Mouse (Mus musculus): Measurements from ENCODE around the gene Rab3il1. TPM values are rescaled to one million over a fixed set of nuclear protein-coding genes. Genes with fewer than 3 reads are reported as not detected.

Gene Rab3il1
- polyA plus RNA-seq, 1 experiment, result 4.5 TPM

DNA sequence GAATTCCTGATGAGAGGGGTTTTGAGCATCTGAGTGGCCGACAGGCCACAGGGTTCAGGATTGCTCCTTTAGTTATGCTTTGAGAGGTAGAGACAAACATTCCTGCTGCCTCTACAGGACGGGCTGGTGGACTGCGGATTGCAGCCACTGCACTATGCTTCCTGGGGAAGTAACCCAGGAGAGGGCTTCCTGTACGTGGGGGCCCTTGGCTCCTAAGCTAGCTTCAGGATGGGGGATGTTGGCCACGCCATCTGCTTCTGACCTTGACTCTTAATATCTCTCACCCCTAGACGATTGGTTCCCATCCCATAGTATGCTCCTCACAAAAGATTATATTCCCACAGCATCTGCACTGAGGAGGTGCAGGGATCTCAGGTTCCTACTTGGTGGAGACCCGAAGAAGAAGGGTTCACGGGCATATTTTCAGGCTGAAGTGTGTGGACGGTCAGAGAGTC is 21.9 kb downstream of the Rab3il1 start:
- Histone ChIP-seq H3K4me3 (ENCODE audit: insufficient read depth, poor library complexity, severe bottlenecking) (no peak overlapping the region), H3ac (ENCODE audit: control insufficient read depth, insufficient read length, low read depth) (no peak overlapping the region), H3K27me3 (ENCODE audit: control insufficient read depth, insufficient read depth, insufficient read length) (no peaks in the 10 kb centered on the region), H3K79me3 (ENCODE audit: low read depth) (no peaks in the 10 kb centered on the region), H3K79me2 (ENCODE audit: control insufficient read depth, insufficient read depth) (no peaks in the 10 kb centered on the region), H3K36me3 (ENCODE audit: control insufficient read depth, insufficient read depth) (no peaks in the 10 kb centered on the region)
- TF ChIP-seq USF1 (IDR thresholded peaks at IDR 0.05; ENCODE audit: low read depth) (no peak), MYOD1 (IDR thresholded peaks at IDR 0.05; ENCODE audit: control insufficient read depth, insufficient read length, low read depth) (no peak), MYOG (IDR thresholded peaks at IDR 0.05; ENCODE audit: control insufficient read depth, extremely low read depth, insufficient read length) (no peak), CEBPB (IDR thresholded peaks at IDR 0.05; ENCODE audit: low read depth) (no peak), MAX (IDR thresholded peaks at IDR 0.05) (no peak), FOSL1 (IDR thresholded peaks at IDR 0.05; ENCODE audit: insufficient read depth, low read length, poor library complexity, severe bottlenecking) (no peak), CTCF (IDR thresholded peaks at IDR 0.05; ENCODE audit: control insufficient read depth, insufficient read depth, insufficient read length) (no peak)

DNA sequence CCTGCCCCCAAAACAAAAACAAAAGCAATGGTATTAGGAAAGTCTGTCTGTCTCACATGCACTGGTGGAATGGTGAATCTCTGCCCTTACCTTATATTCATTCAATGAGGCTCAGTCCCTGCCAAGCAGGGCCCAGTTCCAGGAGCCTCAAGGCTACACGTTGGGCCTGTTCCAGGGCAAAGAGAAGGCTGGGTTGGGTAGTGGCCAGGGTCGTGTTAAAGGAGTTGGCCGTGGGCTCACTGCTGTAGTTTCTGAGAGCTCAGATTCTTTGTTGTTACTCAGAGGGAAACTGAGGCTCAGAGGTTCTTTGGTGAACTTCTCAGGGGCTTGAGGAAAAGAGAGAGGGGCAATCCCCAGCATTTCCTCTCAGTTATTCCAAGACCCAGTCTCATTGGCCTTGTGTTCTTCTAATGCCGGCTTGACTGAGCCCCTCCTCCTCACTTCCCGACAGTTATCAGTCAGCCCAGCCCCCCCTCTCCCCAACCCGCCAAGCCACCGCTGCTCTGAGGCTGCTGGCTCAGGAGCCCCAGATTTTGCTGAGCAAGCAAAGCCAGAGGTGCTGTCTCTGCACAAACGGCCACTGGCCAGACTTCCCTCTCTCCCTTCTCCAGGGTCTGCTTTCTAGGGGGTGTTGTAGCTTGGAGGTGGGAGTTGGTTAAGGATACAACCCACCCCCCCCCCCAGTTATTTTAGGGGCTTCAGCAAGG is 23.9 kb downstream of the Rab3il1 start:
- Histone ChIP-seq H3K36me3 (ENCODE audit: control insufficient read depth, insufficient read depth) (no peaks in the 10 kb centered on the region), H3K27me3 (ENCODE audit: control insufficient read depth, insufficient read depth, insufficient read length) (no peaks in the 10 kb centered on the region), H3K4me3 (ENCODE audit: insufficient read depth, poor library complexity, severe bottlenecking) (no peak overlapping the region), H3ac (ENCODE audit: control insufficient read depth, insufficient read length, low read depth) (no peak overlapping the region), H3K79me3 (ENCODE audit: low read depth) (no peaks in the 10 kb centered on the region), H3K79me2 (ENCODE audit: control insufficient read depth, insufficient read depth) (no peaks in the 10 kb centered on the region)
- TF ChIP-seq USF1 (IDR thresholded peaks at IDR 0.05; ENCODE audit: low read depth) (no peak), MAX (IDR thresholded peaks at IDR 0.05) (no peak), MYOG (IDR thresholded peaks at IDR 0.05; ENCODE audit: control insufficient read depth, extremely low read depth, insufficient read length) (no peak), FOSL1 (IDR thresholded peaks at IDR 0.05; ENCODE audit: insufficient read depth, low read length, poor library complexity, severe bottlenecking) (no peak), MYOD1 (IDR thresholded peaks at IDR 0.05; ENCODE audit: control insufficient read depth, insufficient read length, low read depth) (no peak), CTCF (IDR thresholded peaks at IDR 0.05; ENCODE audit: control insufficient read depth, insufficient read depth, insufficient read length) (no peak), CEBPB (IDR thresholded peaks at IDR 0.05; ENCODE audit: low read depth) (no peak)

GRCm38 (mm10) chr19:10029746-10030145 is 28.3 kb downstream of the Rab3il1 start:
- H3K79me2 ChIP-seq (ENCODE audit: control insufficient read depth, insufficient read depth), result no peaks in the 10 kb centered on the region
- no peaks in the 10 kb centered on the region for H3K36me3 ChIP-seq (ENCODE audit: control insufficient read depth, insufficient read depth)
- H3K27me3 ChIP-seq (ENCODE audit: control insufficient read depth, insufficient read depth, insufficient read length), result no peaks in the 10 kb centered on the region
- TF ChIP-seq MYOG (IDR thresholded peaks at IDR 0.05; ENCODE audit: control insufficient read depth, extremely low read depth, insufficient read length) (no peak), FOSL1 (IDR thresholded peaks at IDR 0.05; ENCODE audit: insufficient read depth, low read length, poor library complexity, severe bottlenecking) (no peak), CEBPB (IDR thresholded peaks at IDR 0.05; ENCODE audit: low read depth) (no peak), CTCF (IDR thresholded peaks at IDR 0.05; ENCODE audit: control insufficient read depth, insufficient read depth, insufficient read length) (no peak), MAX (IDR thresholded peaks at IDR 0.05) (no peak), USF1 (IDR thresholded peaks at IDR 0.05; ENCODE audit: low read depth) (no peak), MYOD1 (IDR thresholded peaks at IDR 0.05; ENCODE audit: control insufficient read depth, insufficient read length, low read depth) (no peak)
- H3K4me3 ChIP-seq (ENCODE audit: insufficient read depth, poor library complexity, severe bottlenecking), result no peak overlapping the region
- no peaks in the 10 kb centered on the region for H3K79me3 ChIP-seq (ENCODE audit: low read depth)
- no peak overlapping the region for H3ac ChIP-seq (ENCODE audit: control insufficient read depth, insufficient read length, low read depth)

GRCm38 (mm10) chr19:10033211-10033973 is 31.9 kb downstream of the Rab3il1 start:
- Histone ChIP-seq H3K36me3 (ENCODE audit: control insufficient read depth, insufficient read depth) (no peaks in the 10 kb centered on the region), H3K4me3 (ENCODE audit: insufficient read depth, poor library complexity, severe bottlenecking) (no peak overlapping the region), H3K79me2 (ENCODE audit: control insufficient read depth, insufficient read depth) (no peaks in the 10 kb centered on the region), H3ac (ENCODE audit: control insufficient read depth, insufficient read length, low read depth) (no peak overlapping the region), H3K79me3 (ENCODE audit: low read depth) (no peaks in the 10 kb centered on the region), H3K27me3 (ENCODE audit: control insufficient read depth, insufficient read depth, insufficient read length) (no peaks in the 10 kb centered on the region)
- no peak for TF ChIP-seq USF1 (IDR thresholded peaks at IDR 0.05; ENCODE audit: low read depth)
- no peak for TF ChIP-seq MYOG (IDR thresholded peaks at IDR 0.05; ENCODE audit: control insufficient read depth, extremely low read depth, insufficient read length)
- no peak for TF ChIP-seq MAX (IDR thresholded peaks at IDR 0.05)
- TF ChIP-seq MYOD1 (IDR thresholded peaks at IDR 0.05; ENCODE audit: control insufficient read depth, insufficient read length, low read depth), result no peak
- TF ChIP-seq FOSL1 (IDR thresholded peaks at IDR 0.05; ENCODE audit: insufficient read depth, low read length, poor library complexity, severe bottlenecking), result no peak
- no peak for TF ChIP-seq CTCF (IDR thresholded peaks at IDR 0.05; ENCODE audit: control insufficient read depth, insufficient read depth, insufficient read length)
- TF ChIP-seq CEBPB (IDR thresholded peaks at IDR 0.05; ENCODE audit: low read depth), result no peak

DNA sequence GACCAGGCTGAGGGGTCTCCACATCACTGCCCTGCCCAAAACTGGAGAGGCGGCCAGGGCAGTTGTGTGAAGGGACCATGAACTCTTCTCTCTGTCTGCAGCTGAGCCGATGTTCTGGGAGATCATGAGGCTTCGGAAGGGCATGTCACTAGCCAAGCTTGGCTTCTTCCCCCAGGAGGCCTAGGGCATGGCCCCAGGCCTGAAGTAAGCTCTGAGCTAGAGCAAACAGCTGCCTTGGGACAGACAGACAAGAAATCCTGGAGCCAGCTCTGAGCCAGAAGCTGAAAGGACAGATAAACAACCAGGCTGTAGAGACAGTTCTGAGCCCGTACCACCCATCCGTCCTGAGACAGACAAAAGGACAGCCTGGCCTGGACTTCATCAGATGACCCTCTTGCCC is 32.9 kb downstream of the Rab3il1 start:
- no peak overlapping the region for H3ac ChIP-seq (ENCODE audit: control insufficient read depth, insufficient read length, low read depth)
- no peaks in the 10 kb centered on the region for H3K36me3 ChIP-seq (ENCODE audit: control insufficient read depth, insufficient read depth)
- H3K79me3 ChIP-seq (ENCODE audit: low read depth), result no peaks in the 10 kb centered on the region
- no peak overlapping the region for H3K4me3 ChIP-seq (ENCODE audit: insufficient read depth, poor library complexity, severe bottlenecking)
- no peak for TF ChIP-seq CEBPB (IDR thresholded peaks at IDR 0.05; ENCODE audit: low read depth)
- no peak for TF ChIP-seq MYOG (IDR thresholded peaks at IDR 0.05; ENCODE audit: control insufficient read depth, extremely low read depth, insufficient read length)
- no peak for TF ChIP-seq MYOD1 (IDR thresholded peaks at IDR 0.05; ENCODE audit: control insufficient read depth, insufficient read length, low read depth)
- TF ChIP-seq USF1 (IDR thresholded peaks at IDR 0.05; ENCODE audit: low read depth), result no peak
- TF ChIP-seq MAX (IDR thresholded peaks at IDR 0.05), result no peak
- TF ChIP-seq FOSL1 (IDR thresholded peaks at IDR 0.05; ENCODE audit: insufficient read depth, low read length, poor library complexity, severe bottlenecking), result no peak
- no peak for TF ChIP-seq CTCF (IDR thresholded peaks at IDR 0.05; ENCODE audit: control insufficient read depth, insufficient read depth, insufficient read length)
- H3K27me3 ChIP-seq (ENCODE audit: control insufficient read depth, insufficient read depth, insufficient read length), result no peaks in the 10 kb centered on the region
- no peaks in the 10 kb centered on the region for H3K79me2 ChIP-seq (ENCODE audit: control insufficient read depth, insufficient read depth)

All from C2C12 (cell line).